Mouse (Mus musculus) megakaryocyte progenitor cell, adult 5-6 weeks (primary cell): ENCODE measurements around the gene Abhd18. TPM values are rescaled to one million over a fixed set of nuclear protein-coding genes. Genes with fewer than 3 reads are reported as not detected.

Experiments
- ATAC-seq: replicated peaks from 2 replicates; pipeline ENCODE4 v1.8.0; 2016; ENCODE audit warnings: mild to moderate bottlenecking, moderate TSS enrichment, inconsistent platforms; ENCODE audit not compliant: poor library complexity
- total RNA-seq, 2 experiments: library from RNA; stranded (forward) in 1 of 2; stranded (reverse) in 1 of 2; fragments of 157-497, 149-512 nt in 1 of 2; fragments of 200-1000 nt in 1 of 2; gene quantifications; 2 replicates each; pipeline versions ENCODE4 v1.2.3 to v1.2.4; 2015 to 2017

Abhd18 gene
- total RNA-seq, 2 experiments from 2014 or later: 3.9 to 4.7 TPM

- ATAC-seq: no peak
These were observed 103.3 kb downstream of the Abhd18 start for GRCm38 (mm10) chr3:40949903-40950600.

DNA sequence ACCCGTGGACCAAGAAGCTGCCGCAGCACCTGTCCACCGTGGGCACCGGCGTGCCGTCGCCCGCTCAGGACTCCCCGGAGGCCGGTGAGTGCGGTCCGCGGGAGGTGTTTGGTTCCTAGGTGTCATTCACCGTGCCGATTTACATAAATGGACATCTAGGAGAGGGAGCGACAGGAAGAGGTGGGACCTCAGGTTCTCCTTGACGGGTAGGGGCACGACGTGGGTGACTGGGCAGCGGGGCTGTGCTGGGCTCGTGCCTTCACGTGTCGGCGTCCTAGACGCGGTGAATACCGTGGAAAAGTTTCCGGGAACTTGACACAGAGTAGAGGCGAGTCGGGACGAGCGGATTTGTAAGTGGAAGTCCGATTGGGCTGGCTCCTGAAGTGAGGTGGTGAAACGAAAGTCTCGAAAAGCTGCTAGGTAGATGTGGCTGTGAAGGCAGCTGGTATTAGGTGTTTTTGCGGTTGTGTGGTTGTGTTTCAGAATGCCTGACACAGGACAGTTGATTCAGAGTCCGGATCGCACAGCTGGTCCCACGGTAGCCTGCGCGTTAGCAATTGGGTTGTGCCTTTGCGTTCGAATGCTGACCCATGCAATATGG is 103.9 kb downstream of the Abhd18 start:
- peak; percentile 35 for ATAC-seq

GRCm38 (mm10) chr3:40951365-40951764 is 104.6 kb downstream of the Abhd18 start:
- peak; percentile 27 for ATAC-seq

DNA sequence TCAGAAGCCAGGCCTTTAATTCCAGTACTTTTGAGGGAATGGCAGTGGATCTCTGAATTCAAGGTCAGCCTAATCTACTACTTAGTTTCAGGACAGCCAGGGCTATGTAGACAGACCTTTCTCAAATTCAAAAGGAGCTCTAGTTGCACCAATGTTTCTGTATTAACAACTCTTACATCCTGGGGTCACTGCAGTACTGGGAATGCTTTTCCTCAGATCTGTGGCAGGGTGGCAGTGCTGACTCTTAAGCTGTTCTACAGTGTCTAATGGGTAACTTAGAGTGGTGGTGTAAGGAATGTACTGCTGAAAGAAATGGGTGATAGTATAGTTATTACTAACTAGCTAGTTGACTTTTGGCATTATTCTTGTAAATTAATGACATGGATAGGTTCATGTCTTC is 105.8 kb downstream of the Abhd18 start:
- ATAC-seq: no peak

DNA sequence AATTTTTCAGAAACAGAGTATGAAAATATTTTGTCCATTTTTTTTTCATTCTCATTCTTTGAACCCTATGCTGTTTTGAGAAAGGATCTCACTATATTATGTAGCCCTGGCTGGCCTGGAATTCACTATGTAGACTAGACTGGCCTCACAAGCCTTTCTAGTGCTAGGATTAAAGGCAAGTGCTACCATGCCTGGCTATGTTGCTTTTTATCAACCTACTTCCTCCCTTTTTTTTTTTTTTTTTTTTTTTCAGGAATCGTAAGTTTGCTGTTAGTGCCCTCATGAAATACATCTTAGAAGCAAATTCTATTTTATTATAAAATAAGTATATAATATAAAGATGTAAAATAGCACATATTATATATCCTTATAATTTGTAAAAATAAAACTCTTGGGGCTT is 108.0 kb downstream of the Abhd18 start:
- ATAC-seq: no peak

- no peak for ATAC-seq
These were observed 112.1 kb downstream of the Abhd18 start for GRCm38 (mm10) chr3:40958831-40959230.

- no peak for ATAC-seq
These were observed 134.0 kb downstream of the Abhd18 start for GRCm38 (mm10) chr3:40980758-40981157.

GRCm38 (mm10) chr3:40987539-40987938 is 140.8 kb downstream of the Abhd18 start:
- peak; percentile 31; the same call in 1 of the 2 replicates for ATAC-seq

Other genes with a start within 250 kb of the Abhd18 start
- not detected in 2 replicates for gene Slc25a31, start 138.1 kb upstream of the Abhd18 start, total RNA-seq (2015)
- gene Slc25a31, start 138.1 kb upstream of the Abhd18 start, total RNA-seq (2017): not detected in 2 replicates
- gene Hspa4l, start 102.5 kb upstream of the Abhd18 start, total RNA-seq (2015): 39.7 and 45.1 TPM in 2 replicates
- gene Hspa4l, start 102.5 kb upstream of the Abhd18 start, total RNA-seq (2017): 54.6 and 55.7 TPM in 2 replicates
- gene Plk4, start 47.0 kb upstream of the Abhd18 start, total RNA-seq (2015): 76.6 and 80.1 TPM in 2 replicates
- 76.3 and 107 TPM in 2 replicates for gene Plk4, start 47.0 kb upstream of the Abhd18 start, total RNA-seq (2017)
- gene Mfsd8, start 84 bp upstream of the Abhd18 start, total RNA-seq (2015): 9.2 and 12.9 TPM in 2 replicates
- 4.2 and 6.5 TPM in 2 replicates for gene Mfsd8, start 84 bp upstream of the Abhd18 start, total RNA-seq (2017)
- gene 1700034I23Rik, start 55.6 kb downstream of the Abhd18 start, total RNA-seq (2015): not detected in 2 replicates
- not detected in 2 replicates for gene 1700034I23Rik, start 55.6 kb downstream of the Abhd18 start, total RNA-seq (2017)
- gene Larp1b, start 102.9 kb downstream of the Abhd18 start, total RNA-seq (2015): 24.0 and 28.6 TPM in 2 replicates
- gene Larp1b, start 102.9 kb downstream of the Abhd18 start, total RNA-seq (2017): 33.5 and 43.6 TPM in 2 replicates
- gene Pgrmc2, start 236.1 kb downstream of the Abhd18 start, total RNA-seq (2015): 22.8 and 30.2 TPM in 2 replicates
- gene Pgrmc2, start 236.1 kb downstream of the Abhd18 start, total RNA-seq (2017): 15.1 and 20.3 TPM in 2 replicates